Mouse (Mus musculus) heart, embryonic 16.5 days (tissue): Measurements from ENCODE around the gene Gm21988. TPM values are rescaled to one million over a fixed set of nuclear protein-coding genes. Genes with fewer than 3 reads are reported as not detected.

ENCODE experiments used
- ATAC-seq: fragments of 200-750 bp; cut with Nextera tagmentation; replicated peaks from 2 replicates; pipeline ENCODE4 v1.8.0; 2017; ENCODE audit warnings: moderate number of reproducible peaks; ENCODE audit not compliant: insufficient read depth, low FRiP score; ENCODE audit errors: extremely low read depth
- H3K27ac ChIP-seq: fragments of 300-500 bp; sonication (generic); 2 replicates; pipeline ENCODE4 v1.5.1; 2014; ENCODE audit warnings: mild to moderate bottlenecking, low read length, control low read depth, moderate library complexity
- H3K27me3 ChIP-seq: fragments of 300-500 bp; sonication (generic); 2 replicates; pipeline ENCODE4 v1.6.1; 2014; ENCODE audit warnings: low read length, mixed read lengths; ENCODE audit not compliant: control insufficient read depth, insufficient read depth
- H3K36me3 ChIP-seq: fragments of 300-500 bp; sonication (generic); 2 replicates; pipeline ENCODE4 v1.6.1; 2014; ENCODE audit not compliant: control insufficient read depth, insufficient read depth
- H3K4me1 ChIP-seq: fragments of 300-500 bp; sonication (generic); 2 replicates; pipeline ENCODE4 v1.6.1; 2014; ENCODE audit warnings: low read length, mixed read lengths; ENCODE audit not compliant: control insufficient read depth, insufficient read depth
- H3K4me2 ChIP-seq: fragments of 300-500 bp; sonication (generic); 2 replicates; pipeline ENCODE4 v1.6.1; 2014; ENCODE audit warnings: low read depth, mild to moderate bottlenecking, control low read depth, low read length
- H3K4me3 ChIP-seq: fragments of 300-500 bp; sonication (generic); 2 replicates; pipeline ENCODE4 v1.5.1; 2014; ENCODE audit warnings: mild to moderate bottlenecking, control low read depth, low read length
- H3K9ac ChIP-seq: fragments of 300-500 bp; sonication (generic); 2 replicates; pipeline ENCODE4 v1.6.1; 2014; ENCODE audit warnings: low read length, control low read depth
- H3K9me3 ChIP-seq: fragments of 300-500 bp; sonication (generic); replicated peaks from 2 replicates; pipeline ENCODE4 v1.6.1; 2016; ENCODE audit warnings: low read length; ENCODE audit not compliant: control insufficient read depth
- WGBS: fragments of 180-500 bp; shearing (Covaris S2); extraction: QIAGEN DNeasy Blood & Tissue Kit; methylation state at CpG from one replicate; pipeline ENCODE4 v1.1.7; 2014; 5-methylcytosine and 5-hydroxymethylcytosine counted together
- microRNA counts: library from miRNA; unstranded; fragments of <30 nt; microRNA quantifications from one replicate; lab custom pipeline; 2016
- microRNA-seq: library from miRNA; unstranded; fragments of <30 nt; microRNA quantifications from one replicate; pipeline ENCODE4, GENCODE M21; 2017
- polyA plus RNA-seq: library from polyadenylated mRNA; unstranded; fragments of >200 nt; fragmentation: Nextera tagmentation; extraction: Ambion mirVana; gene quantifications from 2 replicates; pipeline ENCODE4 v1.2.1, GENCODE M21; 2015

Gm21988 gene
- polyA plus RNA-seq, 1 experiment from 2014 or later = 8.2 TPM

DNA sequence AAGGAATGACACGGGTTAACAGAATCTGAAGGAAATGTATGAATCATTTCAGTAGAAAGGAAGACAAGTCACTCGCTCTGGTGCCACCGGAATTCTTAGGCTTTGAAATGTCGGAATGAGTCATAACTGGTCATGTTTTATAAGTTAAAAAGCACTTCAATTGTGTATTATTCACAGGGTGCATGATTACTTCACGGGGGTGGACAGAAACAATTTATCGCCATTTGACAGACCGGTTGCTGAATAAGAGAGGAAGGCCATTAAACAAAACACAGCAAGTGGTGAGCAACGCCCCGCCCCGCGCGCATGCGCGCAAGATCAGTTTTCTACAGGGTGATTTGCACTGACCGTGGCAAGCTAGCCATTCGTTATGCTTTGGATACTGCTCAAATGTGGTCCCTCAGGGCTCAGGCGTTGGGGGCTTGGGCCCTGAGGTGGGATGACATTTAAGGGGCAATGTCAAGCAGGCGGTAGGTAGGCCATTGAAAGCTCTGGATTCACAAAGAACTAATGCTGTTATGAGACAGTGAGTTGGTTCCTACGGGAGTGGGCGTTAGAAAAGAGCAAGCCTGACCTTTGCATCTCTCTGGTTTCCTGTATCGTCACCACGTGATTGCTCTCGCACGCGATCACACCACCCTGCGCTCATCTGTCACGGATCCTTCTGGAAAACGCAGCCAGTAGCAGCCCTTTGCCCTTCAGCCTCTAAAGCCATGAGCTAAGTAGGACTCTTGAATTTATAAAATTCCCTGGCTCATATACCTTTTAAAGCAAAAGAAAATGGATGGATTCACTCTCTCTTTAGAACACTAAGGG lies 50.1 kb downstream of the Gm21988 start:
- no peaks in the 10 kb centered on the region for H3K9me3 ChIP-seq
- no peaks in the 10 kb centered on the region for H3K4me1 ChIP-seq
- H3K27me3 ChIP-seq = no peaks in the 10 kb centered on the region
- no peak overlapping the region for H3K4me3 ChIP-seq
- no peak overlapping the region for H3K27ac ChIP-seq
- H3K4me2 ChIP-seq = no peak overlapping the region
- ATAC-seq = no peak
- WGBS = 81% methylated on average over 28 of the region's 28 CpGs
- H3K36me3 ChIP-seq = no peaks in the 10 kb centered on the region
- no peak overlapping the region for H3K9ac ChIP-seq

MicroRNAs encoded within 50 kb of the gene (microRNA counts, 519-probe panel; counts per million panel counts)
- microRNA mmu-miR-195 (lab: Ali Mortazavi, UCI) (not detected), microRNA mmu-miR-497 (lab: Ali Mortazavi, UCI) (2,246 counts per million, percentile 40 among the panel's probes with 10 or more counts)

Small RNA genes lying within 50 kb of the gene (microRNA-seq; reads per million reads assigned to microRNA genes)
- gene Mir195a (690 reads per million, percentile 75 among the genes with 10 or more reads in this experiment), gene Mir497 (not detected), gene Mir497b (not detected)

Other genes starting within 250 kb of the Gm21988 start
- gene Gabarap, start 248.7 kb downstream of the Gm21988 start, polyA plus RNA-seq = 421 and 428 TPM in 2 replicates
- 42.0 and 43.9 TPM in 2 replicates for gene Phf23, start 244.1 kb downstream of the Gm21988 start, polyA plus RNA-seq
- 17.1 and 19.2 TPM in 2 replicates for gene Dvl2, start 239.2 kb downstream of the Gm21988 start, polyA plus RNA-seq
- 276 and 298 TPM in 2 replicates for gene Acadvl, start 224.4 kb downstream of the Gm21988 start, polyA plus RNA-seq
- 4.6 and 4.7 TPM in 2 replicates for gene Dlg4, start 222.9 kb downstream of the Gm21988 start, polyA plus RNA-seq
- gene Asgr1, start 185.7 kb downstream of the Gm21988 start, polyA plus RNA-seq = not detected in 2 replicates
- gene Asgr2, start 147.2 kb downstream of the Gm21988 start, polyA plus RNA-seq = 0.22 TPM in 1 of 2 replicates, not detected in the other
- gene Mgl2, start 109.5 kb downstream of the Gm21988 start, polyA plus RNA-seq = 0.64 and 1.1 TPM in 2 replicates
- 0.51 and 1.1 TPM in 2 replicates for gene Clec10a, start 83.6 kb downstream of the Gm21988 start, polyA plus RNA-seq
- 0.33 and 0.41 TPM in 2 replicates for gene Slc16a11, start 27.1 kb downstream of the Gm21988 start, polyA plus RNA-seq
- gene Slc16a13, start 18.8 kb downstream of the Gm21988 start, polyA plus RNA-seq = 5.0 and 5.6 TPM in 2 replicates
- gene Bcl6b, start 10.0 kb downstream of the Gm21988 start, polyA plus RNA-seq = 18.1 and 20.2 TPM in 2 replicates
- 116 and 121 TPM in 2 replicates for gene 0610010K14Rik, start 1.9 kb downstream of the Gm21988 start, polyA plus RNA-seq
- 218 and 227 TPM in 2 replicates for gene Rnasek, start within 50 bp of the Gm21988 start, polyA plus RNA-seq
- 3.5 and 4.2 TPM in 2 replicates for gene Alox12, start 15.5 kb upstream of the Gm21988 start, polyA plus RNA-seq
- 2.8 and 7.2 TPM in 2 replicates for gene Alox12e, start 82.8 kb upstream of the Gm21988 start, polyA plus RNA-seq
- gene Alox15, start 112.2 kb upstream of the Gm21988 start, polyA plus RNA-seq = 0.56 and 1.1 TPM in 2 replicates
- gene Pelp1, start 170.2 kb upstream of the Gm21988 start, polyA plus RNA-seq = 22.1 and 22.5 TPM in 2 replicates
- 9.5 and 11.7 TPM in 2 replicates for gene Arrb2, start 192.8 kb upstream of the Gm21988 start, polyA plus RNA-seq
- gene Med11, start 212.1 kb upstream of the Gm21988 start, polyA plus RNA-seq = 25.2 and 27.8 TPM in 2 replicates
- 1.5 and 1.7 TPM in 2 replicates for gene Zmynd15, start 219.6 kb upstream of the Gm21988 start, polyA plus RNA-seq
- gene Cxcl16, start 220.2 kb upstream of the Gm21988 start, polyA plus RNA-seq = 10.2 and 10.9 TPM in 2 replicates